In the genomic region with DNA sequence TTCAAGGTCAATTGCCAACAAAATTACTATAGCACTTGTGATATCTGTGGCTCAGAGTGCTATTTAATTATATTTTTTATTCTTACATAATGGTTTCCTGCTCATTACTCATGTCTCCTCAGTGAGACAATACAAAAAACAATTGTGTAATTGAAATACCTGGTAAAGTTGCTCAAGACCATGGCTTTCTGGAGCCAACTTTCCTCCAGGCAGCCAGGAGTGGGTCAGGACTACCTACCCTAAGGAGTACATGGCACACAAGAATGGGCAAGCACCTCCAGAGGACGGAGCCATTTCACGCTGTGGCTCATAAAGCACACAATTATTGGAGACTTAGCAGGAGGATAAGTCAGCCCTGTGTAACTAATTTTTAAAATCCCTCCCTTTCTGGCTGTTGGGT, we compare ENCODE assay signal across 31 mouse cellular contexts.
"Had no signal": no experiment of that assay in that cellular context is flagged by ENCODE, and none has a peak within 500 bp of the region (broad histone marks: within the 10 kb centered on the region; RNA-seq: fewer than 3 reads in every experiment).

No protein-coding gene starts in this region.

- H3K4me3 ChIP-seq: limb, embryonic 10.5 days; limb, embryonic 12.5 days; limb, embryonic 13.5 days; limb, embryonic 15.5 days; liver, embryonic 12.5 days; liver, embryonic 13.5 days; liver, embryonic 15.5 days; lung, embryonic 15.5 days; megakaryocyte, embryonic 14.5 days; midbrain, embryonic 10.5 days; midbrain, embryonic 12.5 days; midbrain, embryonic 13.5 days; midbrain, embryonic 15.5 days; myocyte; neural tube, embryonic 12.5 days had no signal

- H3K27me3 ChIP-seq: limb, embryonic 12.5 days; limb, embryonic 13.5 days; limb, embryonic 15.5 days; liver, embryonic 12.5 days; liver, embryonic 13.5 days; liver, embryonic 15.5 days; lung, embryonic 15.5 days; midbrain, embryonic 12.5 days; midbrain, embryonic 13.5 days; midbrain, embryonic 15.5 days; neural tube, embryonic 12.5 days had no signal

- DNase-seq: left cerebral cortex, postnatal 4 days; liver; liver, embryonic 13.5 days; liver, postnatal 0 days; lung, adult 2 months; lung, embryonic 14.5 days; lung, postnatal 10 days; lung, postnatal 14 days; lung, postnatal 36 days; lung, postnatal 4 days; midbrain, embryonic 14.5 days had no signal

- ATAC-seq: liver, embryonic 12.5 days; liver, postnatal 0 days; lung, postnatal 0 days; midbrain, embryonic 13.5 days; midbrain, embryonic 15.5 days; midbrain, embryonic 16.5 days had no signal

- H3K4me2 ChIP-seq: limb, embryonic 12.5 days; limb, embryonic 13.5 days; limb, embryonic 15.5 days; liver, embryonic 11.5 days; liver, embryonic 12.5 days; liver, embryonic 13.5 days; liver, embryonic 15.5 days; lung, embryonic 14.5 days; lung, embryonic 15.5 days; midbrain, embryonic 11.5 days; midbrain, embryonic 12.5 days; midbrain, embryonic 13.5 days; midbrain, embryonic 15.5 days; neural tube, embryonic 12.5 days had no signal

- H3K9ac ChIP-seq: limb, embryonic 12.5 days; limb, embryonic 13.5 days; limb, embryonic 15.5 days; liver, embryonic 12.5 days; liver, embryonic 13.5 days; liver, embryonic 14.5 days; liver, embryonic 15.5 days; liver, postnatal 0 days; lung, embryonic 14.5 days; lung, embryonic 15.5 days; midbrain, embryonic 12.5 days; midbrain, embryonic 13.5 days; midbrain, embryonic 15.5 days; neural tube, embryonic 12.5 days had no signal

- H3K36me3 ChIP-seq: limb, embryonic 10.5 days; limb, embryonic 12.5 days; limb, embryonic 13.5 days; limb, embryonic 15.5 days; liver, embryonic 12.5 days; liver, embryonic 13.5 days; liver, embryonic 15.5 days; lung, embryonic 15.5 days; midbrain, embryonic 10.5 days; midbrain, embryonic 12.5 days; midbrain, embryonic 13.5 days; midbrain, embryonic 15.5 days; neural tube, embryonic 12.5 days had no signal

- H3K9me3 ChIP-seq: limb, embryonic 10.5 days; limb, embryonic 12.5 days; limb, embryonic 13.5 days; limb, embryonic 15.5 days; liver, embryonic 12.5 days; liver, embryonic 13.5 days; liver, embryonic 15.5 days; lung, embryonic 15.5 days; megakaryocyte, embryonic 14.5 days; midbrain, embryonic 10.5 days; midbrain, embryonic 12.5 days; midbrain, embryonic 13.5 days; midbrain, embryonic 15.5 days; neural tube, embryonic 12.5 days had no signal

- H3K27ac ChIP-seq: limb, embryonic 10.5 days; limb, embryonic 12.5 days; limb, embryonic 13.5 days; limb, embryonic 15.5 days; liver, embryonic 12.5 days; liver, embryonic 13.5 days; liver, embryonic 14.5 days; liver, embryonic 15.5 days; lung, embryonic 15.5 days; macrophage; midbrain, embryonic 10.5 days; midbrain, embryonic 12.5 days; midbrain, embryonic 13.5 days; midbrain, embryonic 15.5 days; neural tube, embryonic 12.5 days had no signal

- H3K4me1 ChIP-seq: limb, embryonic 10.5 days; limb, embryonic 12.5 days; limb, embryonic 13.5 days; limb, embryonic 15.5 days; liver, embryonic 12.5 days; liver, embryonic 13.5 days; liver, embryonic 15.5 days; lung, embryonic 15.5 days; midbrain, embryonic 10.5 days; midbrain, embryonic 12.5 days; midbrain, embryonic 13.5 days; midbrain, embryonic 15.5 days; neural tube, embryonic 12.5 days had no signal
